Mouse (Mus musculus) heart, embryonic 13.5 days (tissue): Measurements from ENCODE around the gene Rbak. TPM values are rescaled to one million over a fixed set of nuclear protein-coding genes. Genes with fewer than 3 reads are reported as not detected.

ENCODE experiments used
- ATAC-seq: fragments of 200-750 bp; cut with Nextera tagmentation; 2 replicates; pipeline ENCODE4 v1.8.0; 2017; ENCODE audit warnings: moderate TSS enrichment; ENCODE audit not compliant: insufficient number of reproducible peaks, low FRiP score, low TSS enrichment; ENCODE audit errors: extremely low read depth
- H3K27ac ChIP-seq: fragments of 300-500 bp; sonication (generic); replicated peaks from 2 replicates; pipeline ENCODE4 v1.5.1; 2015; ENCODE audit warnings: moderate library complexity, mild to moderate bottlenecking, inconsistent platforms
- H3K27me3 ChIP-seq: fragments of 300-500 bp; sonication (generic); replicated peaks from 2 replicates; pipeline ENCODE4 v1.6.1; 2015; ENCODE audit warnings: mild to moderate bottlenecking, inconsistent platforms
- H3K36me3 ChIP-seq: fragments of 300-500 bp; sonication (generic); 2 replicates; pipeline ENCODE4 v1.6.1; 2015; ENCODE audit warnings: mild to moderate bottlenecking, inconsistent platforms
- H3K4me1 ChIP-seq: fragments of 300-500 bp; sonication (generic); 2 replicates; pipeline ENCODE4 v1.6.1; 2015; ENCODE audit warnings: inconsistent platforms
- H3K4me2 ChIP-seq: fragments of 300-500 bp; sonication (generic); 2 replicates; pipeline ENCODE4 v1.6.1; 2015; ENCODE audit warnings: inconsistent platforms, mild to moderate bottlenecking, moderate library complexity
- H3K4me3 ChIP-seq: fragments of 300-500 bp; sonication (generic); 2 replicates; pipeline ENCODE4 v1.5.1; 2015; ENCODE audit warnings: moderate library complexity, mild to moderate bottlenecking, inconsistent platforms
- H3K9ac ChIP-seq: fragments of 300-500 bp; sonication (generic); 2 replicates; pipeline ENCODE4 v1.6.1; 2015; ENCODE audit warnings: inconsistent platforms, mild to moderate bottlenecking, moderate library complexity
- H3K9me3 ChIP-seq: fragments of 300-500 bp; sonication (generic); 2 replicates; pipeline ENCODE4 v1.6.1; 2016; ENCODE audit warnings: inconsistent platforms
- WGBS: fragments of 180-500 bp; shearing (Covaris S2); methylation state at CpG from one replicate; pipeline ENCODE4 v1.1.7; 2015; ENCODE audit warnings: mixed read lengths; 5-methylcytosine and 5-hydroxymethylcytosine counted together
- polyA plus RNA-seq: library from polyadenylated mRNA; unstranded; fragments of >200 nt; fragmentation: Nextera tagmentation; extraction: Ambion mirVana; gene quantifications from 2 replicates; pipeline ENCODE4 v1.2.1, GENCODE M21; 2015

Gene Rbak
- polyA plus RNA-seq, 1 experiment from 2014 or later = 7.8 TPM

GRCm38 (mm10) chr5:143179179-143179578 lies 1.4 kb downstream of the Rbak start:
- no peak for ATAC-seq
- H3K4me1 ChIP-seq = peaks cover 18% of the 10 kb centered on the region
- H3K4me3 ChIP-seq = no peak overlapping the region
- 42% methylated on average over 6 of the region's 6 CpGs for WGBS
- H3K4me2 ChIP-seq = peak overlapping the region; percentile 82
- H3K27me3 ChIP-seq = no peaks in the 10 kb centered on the region
- H3K9ac ChIP-seq = no peak overlapping the region
- H3K27ac ChIP-seq = no peak overlapping the region
- peaks cover 7% of the 10 kb centered on the region for H3K9me3 ChIP-seq
- peaks cover 44% of the 10 kb centered on the region for H3K36me3 ChIP-seq

- 81% methylated on average over 3 of the region's 3 CpGs for WGBS
- Histone ChIP-seq H3K4me2 (no peak overlapping the region), H3K36me3 (peaks cover 59% of the 10 kb centered on the region), H3K9me3 (peaks cover 22% of the 10 kb centered on the region), H3K4me1 (peaks cover 18% of the 10 kb centered on the region), H3K9ac (no peak overlapping the region), H3K4me3 (no peak overlapping the region), H3K27me3 (no peaks in the 10 kb centered on the region), H3K27ac (no peak overlapping the region)
- ATAC-seq = no peak
Measured at GRCm38 (mm10) chr5:143177541-143178200, 2.9 kb downstream of the Rbak start.

- no peaks in the 10 kb centered on the region for H3K27me3 ChIP-seq
- peaks cover 76% of the 10 kb centered on the region for H3K36me3 ChIP-seq
- no peak overlapping the region for H3K4me3 ChIP-seq
- H3K9ac ChIP-seq = no peak overlapping the region
- H3K9me3 ChIP-seq = peaks cover 23% of the 10 kb centered on the region
- WGBS = 92% methylated on average over 4 of the region's 4 CpGs
- no peak overlapping the region for H3K27ac ChIP-seq
- peaks cover 18% of the 10 kb centered on the region for H3K4me1 ChIP-seq
- ATAC-seq = no peak
- no peak overlapping the region for H3K4me2 ChIP-seq
Measured at GRCm38 (mm10) chr5:143175970-143176369, 4.6 kb downstream of the Rbak start.

- H3K4me3 ChIP-seq = peak overlapping the region; percentile 18
- H3K9ac ChIP-seq = no peak overlapping the region
- peak overlapping the region; percentile 51 for H3K4me2 ChIP-seq
- H3K27ac ChIP-seq = no peak overlapping the region
- H3K36me3 ChIP-seq = no peaks in the 10 kb centered on the region
- WGBS = 15% methylated on average over 18 of the region's 18 CpGs
- peaks cover 7% of the 10 kb centered on the region; the same call in 1 of the 2 replicates for H3K4me1 ChIP-seq
- peak; percentile 74 for ATAC-seq
- peaks cover 12% of the 10 kb centered on the region for H3K27me3 ChIP-seq
- H3K9me3 ChIP-seq = no peaks in the 10 kb centered on the region
Measured at GRCm38 (mm10) chr5:143165508-143166070, 15.0 kb downstream of the Rbak start.

- peak; percentile 66; the same call in 1 of the 2 replicates for ATAC-seq
- 76% methylated on average over 3 of the region's 3 CpGs for WGBS
- Histone ChIP-seq H3K4me1 (0 out of 2 replicates have a peak, but pooled peaks cover 4% of the 10 kb centered on the region), H3K4me2 (no peak overlapping the region), H3K36me3 (no peaks in the 10 kb centered on the region), H3K4me3 (no peak overlapping the region), H3K9me3 (peaks cover under 1% of the 10 kb centered on the region; the same call in 1 of the 2 replicates), H3K27ac (no peak overlapping the region), H3K27me3 (peaks cover 57% of the 10 kb centered on the region), H3K9ac (no peak overlapping the region)
Measured at GRCm38 (mm10) chr5:143155534-143155933, 25.0 kb downstream of the Rbak start.

GRCm38 (mm10) chr5:143153756-143154155 lies 26.8 kb downstream of the Rbak start:
- 86% methylated on average over 10 of the region's 10 CpGs for WGBS
- H3K4me2 ChIP-seq = no peak overlapping the region
- no peak overlapping the region for H3K27ac ChIP-seq
- no peaks in the 10 kb centered on the region for H3K36me3 ChIP-seq
- H3K9ac ChIP-seq = no peak overlapping the region
- peaks cover 41% of the 10 kb centered on the region for H3K27me3 ChIP-seq
- no peak overlapping the region for H3K4me3 ChIP-seq
- peaks cover 7% of the 10 kb centered on the region for H3K9me3 ChIP-seq
- H3K4me1 ChIP-seq = 0 out of 2 replicates have a peak, but pooled peaks cover 4% of the 10 kb centered on the region
- no peak for ATAC-seq

- no peak for ATAC-seq
- WGBS = 82% methylated on average over 2 of the region's 2 CpGs
- H3K27ac ChIP-seq = no peak overlapping the region
- H3K9ac ChIP-seq = no peak overlapping the region
- H3K4me1 ChIP-seq = no peaks in the 10 kb centered on the region
- peaks cover 7% of the 10 kb centered on the region for H3K27me3 ChIP-seq
- no peak overlapping the region for H3K4me2 ChIP-seq
- no peak overlapping the region for H3K4me3 ChIP-seq
- H3K36me3 ChIP-seq = no peaks in the 10 kb centered on the region
- H3K9me3 ChIP-seq = peaks cover 7% of the 10 kb centered on the region
Measured at GRCm38 (mm10) chr5:143150044-143150443, 30.5 kb downstream of the Rbak start.

- WGBS = 88% methylated on average over 2 of the region's 2 CpGs
- H3K4me2 ChIP-seq = no peak overlapping the region
Measured at GRCm38 (mm10) chr5:143149536-143149935, 31.0 kb downstream of the Rbak start.

GRCm38 (mm10) chr5:143148661-143149060 lies 31.9 kb downstream of the Rbak start:
- Histone ChIP-seq H3K9ac (no peak overlapping the region), H3K4me2 (no peak overlapping the region), H3K27ac (no peak overlapping the region), H3K9me3 (peaks cover 7% of the 10 kb centered on the region), H3K4me3 (no peak overlapping the region), H3K36me3 (no peaks in the 10 kb centered on the region), H3K4me1 (no peaks in the 10 kb centered on the region), H3K27me3 (peaks cover 7% of the 10 kb centered on the region; the same call in 1 of the 2 replicates)
- 80% methylated on average over 5 of the region's 5 CpGs for WGBS
- no peak for ATAC-seq

More at GRCm38 (mm10) chr5:143149536-143149935, 31.0 kb downstream of the Rbak start:
- Histone ChIP-seq H3K9ac (no peak overlapping the region), H3K9me3 (peaks cover 7% of the 10 kb centered on the region), H3K27ac (no peak overlapping the region), H3K27me3 (peaks cover 3% of the 10 kb centered on the region), H3K4me1 (no peaks in the 10 kb centered on the region), H3K36me3 (no peaks in the 10 kb centered on the region), H3K4me3 (no peak overlapping the region)
- no peak for ATAC-seq

GRCm38 (mm10) chr5:143147481-143147880 lies 33.1 kb downstream of the Rbak start, which contains the start of gene Olfr718-ps1:
Gene Olfr718-ps1 (minus strand): TSS chr5:143147581.
- 61% methylated on average over 3 of the region's 3 CpGs for WGBS
- H3K9me3 ChIP-seq = peaks cover 7% of the 10 kb centered on the region

GRCm38 (mm10) chr5:143137580-143137979 lies 43.0 kb downstream of the Rbak start:
- no peak overlapping the region for H3K4me3 ChIP-seq
- 76% methylated on average over 13 of the region's 13 CpGs for WGBS
- H3K4me2 ChIP-seq = no peak overlapping the region
- no peaks in the 10 kb centered on the region for H3K9me3 ChIP-seq
- ATAC-seq = no peak
- no peaks in the 10 kb centered on the region; the same call in 1 of the 2 replicates for H3K27me3 ChIP-seq
- H3K4me1 ChIP-seq = peaks cover 13% of the 10 kb centered on the region
- H3K36me3 ChIP-seq = no peaks in the 10 kb centered on the region
- no peak overlapping the region for H3K9ac ChIP-seq
- H3K27ac ChIP-seq = no peak overlapping the region

More at GRCm38 (mm10) chr5:143147481-143147880, 33.1 kb downstream of the Rbak start, which contains the start of gene Olfr718-ps1:
- no peak for ATAC-seq
- Histone ChIP-seq H3K4me1 (no peaks in the 10 kb centered on the region), H3K27ac (no peak within 1 kb of the TSS), H3K4me2 (no peak within 1 kb of the TSS), H3K36me3 (no peaks in the 10 kb centered on the region), H3K4me3 (no peak within 1 kb of the TSS), H3K9ac (no peak within 1 kb of the TSS), H3K27me3 (peaks cover 7% of the 10 kb centered on the region; the same call in 1 of the 2 replicates)
